Mouse (Mus musculus) spleen, adult 2 months (tissue): ENCODE results near the gene Pdia3.

Experiments used
- CTCF ChIP-seq: fragments of 200-500 bp; IDR thresholded peaks from 2 replicates; pipeline ENCODE4 v1.5.1; 2011; ENCODE audit warnings: mild to moderate bottlenecking, inconsistent platforms; ENCODE audit not compliant: insufficient read depth, insufficient read length, insufficient replicate concordance; ENCODE audit errors: extremely low read depth
- POLR2A ChIP-seq: fragments of 200-500 bp; IDR thresholded peaks from 2 replicates; pipeline ENCODE4 v1.6.1; 2011; ENCODE audit warnings: low read depth, low read length, inconsistent platforms

DNA sequence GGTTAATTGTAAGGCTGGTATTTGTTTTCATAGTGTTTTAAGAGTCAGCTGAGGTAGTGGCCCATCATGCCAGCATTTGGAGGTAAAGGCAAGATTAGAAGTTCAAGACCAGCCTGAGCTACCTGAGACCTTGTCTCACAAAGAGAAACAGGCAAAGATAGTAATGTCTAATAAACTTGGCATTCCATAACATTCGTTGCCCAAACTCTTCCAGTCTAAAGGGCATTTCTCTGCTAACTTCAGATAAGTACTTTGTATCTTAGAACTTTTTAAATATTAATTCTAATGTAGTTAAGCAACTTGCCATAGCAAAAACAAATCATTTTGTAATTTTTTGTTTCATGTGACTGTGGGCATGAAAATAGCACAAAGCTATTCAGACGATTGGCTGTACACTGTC is 9.6 kb downstream of the Pdia3 start:
- TF ChIP-seq CTCF (no peak), POLR2A (no peak)
